Mouse (Mus musculus): Measurements from ENCODE around the gene Smco4.

The Smco4 gene

DNA sequence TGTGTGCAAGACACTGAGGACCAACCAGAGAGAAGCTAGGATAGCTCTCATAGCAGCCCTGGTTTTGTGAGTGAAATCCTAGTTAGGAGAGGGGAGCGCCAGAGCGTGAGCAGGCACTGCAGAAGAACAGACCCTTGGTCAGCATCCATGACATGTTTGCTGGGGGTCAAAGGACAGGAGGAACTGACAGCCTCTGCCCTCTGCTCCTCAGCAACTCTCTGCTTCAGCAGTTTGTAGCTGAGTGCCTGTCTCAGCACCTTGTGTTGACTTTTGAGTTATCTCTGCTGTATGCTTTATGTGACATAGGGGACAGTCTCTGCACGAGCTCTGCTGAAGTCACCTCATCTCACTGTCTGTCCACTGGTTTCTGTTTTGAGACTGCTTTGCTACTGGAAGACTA is 13.6 kb downstream of the Smco4 start:
- in situ Hi-C loops (cut with MboI, MseI), result no loop called here

- in situ Hi-C loops (cut with MboI, MseI), result no loop called here
These were observed 14.2 kb downstream of the Smco4 start for GRCm38 (mm10) chr9:15507431-15507875.

DNA sequence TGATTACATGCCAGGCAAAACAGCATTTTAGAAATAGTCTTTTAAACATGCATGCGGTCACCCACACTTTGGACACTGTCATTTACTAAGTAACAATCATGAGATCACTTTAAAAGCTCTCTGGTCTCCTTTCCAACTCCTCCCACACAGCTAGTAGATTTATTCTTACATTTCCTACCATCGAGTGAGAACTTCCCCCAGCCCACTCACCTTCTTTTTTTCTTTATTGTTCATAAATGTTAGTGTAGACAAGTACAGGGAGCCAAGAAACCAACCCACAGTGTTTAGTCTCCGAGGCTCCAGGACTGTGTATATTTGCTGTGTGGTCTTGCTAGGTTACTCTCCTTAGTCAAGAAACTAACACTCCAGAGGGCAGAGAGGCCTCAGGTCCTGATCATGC is 16.1 kb downstream of the Smco4 start:
- in situ Hi-C loops (cut with MboI, MseI), result no loop called here

DNA sequence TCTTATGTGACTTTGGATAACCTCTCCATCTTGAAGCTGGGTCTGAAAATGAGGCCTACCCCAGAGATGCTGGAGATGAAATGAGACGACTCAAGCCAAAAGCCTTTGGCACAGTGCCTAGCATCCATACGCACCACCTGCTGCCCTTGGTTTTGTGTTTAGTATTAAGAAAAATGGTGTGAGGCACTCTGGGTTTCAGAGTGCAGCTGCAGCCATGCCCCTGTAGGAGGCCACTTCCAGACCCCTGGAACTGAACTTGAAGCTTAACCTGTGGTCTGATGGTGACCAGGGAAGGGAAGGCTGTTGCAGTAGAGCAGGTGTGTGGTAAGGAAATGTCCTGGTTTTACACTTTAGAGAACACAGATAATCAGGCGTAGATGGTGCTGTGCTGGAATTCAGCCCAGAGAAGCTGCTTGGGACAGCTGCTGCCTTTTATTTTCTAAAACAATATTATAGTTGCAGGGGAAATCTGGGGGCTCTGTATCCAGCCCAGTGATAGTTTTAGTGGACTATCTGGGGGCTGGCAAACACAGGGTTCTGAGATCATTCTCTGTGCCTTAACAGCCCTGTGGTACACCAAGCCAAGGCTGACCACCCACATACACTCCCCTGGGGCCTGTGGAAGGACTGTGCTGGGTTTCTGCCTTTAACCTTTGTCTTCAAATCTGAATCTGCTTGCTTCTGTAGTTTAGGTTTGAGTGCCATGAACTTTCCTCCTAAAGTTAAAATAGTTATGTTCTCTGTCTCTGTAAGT is 17.5 kb downstream of the Smco4 start:
- in situ Hi-C loops (cut with MboI, MseI), result no loop called here

GRCm38 (mm10) chr9:15512918-15513317 is 19.7 kb downstream of the Smco4 start:
- in situ Hi-C loops (cut with MboI, MseI), result no loop called here

DNA sequence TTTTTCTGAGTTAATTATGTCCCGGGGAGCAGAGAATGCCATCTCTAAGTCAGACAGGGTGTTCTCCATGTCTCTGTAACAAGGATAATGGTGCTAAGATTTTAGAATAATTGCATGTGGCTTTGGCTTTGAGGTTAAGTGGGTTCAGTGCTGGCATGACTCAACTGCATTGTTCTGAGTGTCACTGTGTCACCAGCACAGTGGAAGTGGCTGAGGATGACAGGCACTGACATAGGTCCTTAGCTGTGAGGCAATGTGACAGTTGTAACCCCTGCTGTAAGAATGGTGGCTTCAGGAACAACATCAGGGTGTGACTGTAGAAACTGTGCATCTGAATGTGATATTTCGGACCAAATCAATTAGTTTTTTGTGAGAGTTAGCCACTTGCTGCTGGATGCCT is 22.8 kb downstream of the Smco4 start:
- in situ Hi-C loops (cut with MboI, MseI), result no loop called here

GRCm38 (mm10) chr9:15517979-15518378 is 24.7 kb downstream of the Smco4 start:
- in situ Hi-C loops (cut with MboI, MseI), result no loop called here

DNA sequence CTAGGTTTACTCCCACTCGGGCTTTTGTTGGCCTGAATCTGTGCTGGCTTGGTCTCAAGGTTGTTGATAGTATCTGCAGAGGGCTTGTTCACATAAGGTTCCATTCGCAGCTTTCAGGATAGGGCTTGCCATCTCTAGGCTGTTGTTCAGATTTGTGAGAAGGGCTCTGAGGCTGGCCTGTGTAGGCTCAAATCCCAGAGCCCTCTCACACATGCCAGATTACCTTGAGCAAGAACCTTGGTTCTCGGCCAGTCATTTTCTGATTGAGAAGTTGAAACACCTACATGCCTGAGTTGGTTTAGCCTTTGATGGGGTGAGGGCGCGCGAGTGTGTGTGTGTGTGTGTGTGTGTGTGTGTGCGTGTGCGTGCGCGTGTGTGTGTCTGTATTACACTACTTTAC is 29.1 kb downstream of the Smco4 start:
- in situ Hi-C loops (cut with MboI, MseI), result no loop called here

- in situ Hi-C loops (cut with MboI, MseI), result no loop called here
These were observed 29.7 kb downstream of the Smco4 start for GRCm38 (mm10) chr9:15522887-15523286.

DNA sequence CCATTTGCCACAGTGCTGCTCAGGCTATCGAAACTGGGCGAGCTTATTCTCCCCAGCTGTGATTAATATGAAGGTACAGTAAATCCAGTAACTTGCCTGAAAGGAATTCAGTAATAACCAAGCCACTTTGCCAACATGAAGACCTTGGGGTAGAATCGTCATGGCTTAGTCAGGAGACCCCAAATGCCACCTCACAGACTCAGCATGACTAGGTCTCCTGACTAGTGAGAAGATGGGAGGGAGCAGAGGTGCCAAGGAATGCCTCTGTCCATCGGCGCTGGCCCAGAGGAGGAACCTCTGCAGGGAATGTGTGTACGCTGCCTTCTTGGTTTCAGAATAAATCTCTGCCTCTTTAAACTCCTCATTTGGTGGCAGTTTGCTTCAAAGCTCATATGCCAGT is 30.4 kb downstream of the Smco4 start:
- in situ Hi-C loops (cut with MboI, MseI), result no loop called here

DNA sequence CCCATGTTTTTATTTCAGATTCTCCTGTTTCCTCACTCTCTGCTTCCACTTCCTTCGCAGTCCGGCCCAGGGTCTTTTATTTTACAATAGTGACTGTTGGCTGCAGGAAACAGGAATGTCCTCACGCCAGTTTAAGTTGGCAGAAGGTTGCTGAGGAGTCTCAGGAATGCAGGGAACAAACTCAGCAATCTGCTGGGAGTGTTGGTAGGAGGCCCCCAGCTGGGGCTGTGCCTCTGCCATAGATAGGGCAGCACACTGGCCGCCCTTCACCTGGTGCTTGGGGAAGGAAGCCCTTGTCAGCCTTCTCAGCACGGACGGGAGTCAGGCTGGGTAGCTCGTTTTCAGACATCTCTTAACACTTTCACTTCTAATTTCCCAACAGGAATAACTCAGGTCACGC is 32.0 kb downstream of the Smco4 start:
- in situ Hi-C loops (cut with MboI, MseI), result no loop called here

- in situ Hi-C loops (cut with MboI, MseI), result no loop called here
These were observed 33.3 kb downstream of the Smco4 start for GRCm38 (mm10) chr9:15526539-15526938.

GRCm38 (mm10) chr9:15527846-15528245 is 34.6 kb downstream of the Smco4 start:
- in situ Hi-C loops (cut with MboI, MseI), result no loop called here

DNA sequence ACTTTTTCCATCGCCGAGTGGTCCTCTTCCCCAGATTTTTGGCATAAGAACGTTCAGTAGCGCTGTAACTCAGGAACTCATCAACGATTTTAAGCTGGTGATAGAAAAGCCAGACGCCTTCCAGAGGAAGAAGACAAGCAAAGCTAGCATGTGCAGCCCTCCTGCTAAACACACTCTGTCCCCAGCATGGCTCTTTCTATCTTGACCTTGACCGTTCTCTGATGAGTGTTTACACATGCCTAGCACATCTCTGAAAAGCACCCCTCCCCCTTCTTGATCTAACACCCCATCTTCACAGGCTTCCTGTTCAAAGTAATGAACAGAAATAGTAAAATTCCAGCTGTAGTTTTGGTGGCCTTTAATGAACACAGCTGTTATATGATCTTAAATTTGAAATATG is 35.1 kb downstream of the Smco4 start:
- in situ Hi-C loops (cut with MboI, MseI), result no loop called here

- in situ Hi-C loops (cut with MboI, MseI), result no loop called here
These were observed 36.2 kb downstream of the Smco4 start for GRCm38 (mm10) chr9:15529275-15529964.

DNA sequence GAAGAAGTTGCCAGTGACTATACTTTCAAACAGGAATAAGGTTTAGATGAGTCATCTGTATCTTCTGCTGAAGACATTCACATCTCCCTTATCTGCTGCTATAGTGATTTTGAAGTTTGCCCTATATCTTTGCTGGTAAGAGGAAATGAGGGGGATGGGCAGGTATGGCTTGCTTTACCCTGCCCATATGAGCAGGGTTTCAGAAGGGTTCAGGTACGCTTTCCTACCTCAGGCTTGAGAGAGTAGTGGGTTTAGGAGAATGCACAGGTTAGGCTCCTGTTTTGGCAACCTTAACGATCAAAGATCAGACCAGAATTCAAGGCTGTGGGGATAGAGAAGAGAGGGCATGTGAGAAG is 36.7 kb downstream of the Smco4 start:
- in situ Hi-C loops (cut with MboI, MseI), result no loop called here

DNA sequence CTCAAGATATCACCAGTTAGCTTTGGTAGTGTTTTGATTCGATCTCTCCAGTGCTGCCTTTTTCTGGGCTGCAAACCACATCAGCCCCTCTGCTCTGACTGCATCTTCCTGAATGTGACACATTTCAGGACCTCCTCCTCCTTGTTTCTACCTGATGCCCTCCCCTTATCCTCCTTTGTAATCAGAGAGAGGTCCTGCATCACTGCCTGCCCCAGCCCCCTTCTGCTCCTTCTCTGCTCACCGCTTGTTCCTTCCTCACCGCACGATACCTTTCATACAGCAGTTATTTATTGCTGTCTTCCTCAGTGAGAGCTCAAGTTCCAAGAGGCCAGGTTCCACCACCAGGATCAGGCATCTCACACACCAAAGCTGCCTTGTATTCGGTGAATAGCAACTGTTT is 38.0 kb downstream of the Smco4 start:
- in situ Hi-C loops (cut with MboI, MseI), result no loop called here

- in situ Hi-C loops (cut with MboI, MseI), result no loop called here
These were observed 40.3 kb downstream of the Smco4 start for GRCm38 (mm10) chr9:15533336-15534070.

- in situ Hi-C loops (cut with MboI, MseI), result no loop called here
These were observed 40.9 kb downstream of the Smco4 start for GRCm38 (mm10) chr9:15534110-15534509.

DNA sequence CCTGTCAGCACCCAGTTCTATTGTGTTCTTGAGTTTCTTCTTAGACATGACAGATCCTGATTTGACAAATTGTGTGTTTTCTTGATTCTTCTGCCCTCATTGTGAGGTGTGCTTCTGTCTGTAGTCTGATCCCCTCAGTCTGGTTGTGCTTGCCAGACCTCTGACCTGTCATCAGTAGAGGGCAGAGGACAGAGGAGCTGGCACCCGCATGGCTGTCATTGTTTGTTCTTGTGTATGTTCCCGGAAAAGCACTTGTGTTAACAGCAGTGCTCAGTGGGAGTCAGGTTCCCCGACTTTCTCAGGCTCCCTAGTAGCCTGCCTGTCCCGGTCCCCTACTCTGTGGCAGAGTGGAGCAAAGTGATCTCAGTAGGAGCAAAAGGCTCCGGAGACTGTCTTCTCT is 42.2 kb downstream of the Smco4 start:
- in situ Hi-C loops (cut with MboI, MseI), result no loop called here

- in situ Hi-C loops (cut with MboI, MseI), result no loop called here
These were observed 43.7 kb downstream of the Smco4 start for GRCm38 (mm10) chr9:15536861-15537426.

GRCm38 (mm10) chr9:15537455-15538048 is 44.3 kb downstream of the Smco4 start:
- in situ Hi-C loops (cut with MboI, MseI), result no loop called here

All from regulatory T cell (primary cell).